Mouse (Mus musculus) cerebellum, adult 8-10 months (tissue): ENCODE measurements around the gene Dclk1.
A peak's percentile ranks its signal among the peaks of the same experiment; 100 is the strongest.
"Not testable (repeated sequence)": the region's sequence is repeated elsewhere in the genome, so short reads cannot be mapped to it uniquely, and the experiment has no call there.

ENCODE experiments used
- DNase-seq: peaks from one replicate; pipeline ENCODE4 v3.0.0; 2022

Dclk1 gene

DNA sequence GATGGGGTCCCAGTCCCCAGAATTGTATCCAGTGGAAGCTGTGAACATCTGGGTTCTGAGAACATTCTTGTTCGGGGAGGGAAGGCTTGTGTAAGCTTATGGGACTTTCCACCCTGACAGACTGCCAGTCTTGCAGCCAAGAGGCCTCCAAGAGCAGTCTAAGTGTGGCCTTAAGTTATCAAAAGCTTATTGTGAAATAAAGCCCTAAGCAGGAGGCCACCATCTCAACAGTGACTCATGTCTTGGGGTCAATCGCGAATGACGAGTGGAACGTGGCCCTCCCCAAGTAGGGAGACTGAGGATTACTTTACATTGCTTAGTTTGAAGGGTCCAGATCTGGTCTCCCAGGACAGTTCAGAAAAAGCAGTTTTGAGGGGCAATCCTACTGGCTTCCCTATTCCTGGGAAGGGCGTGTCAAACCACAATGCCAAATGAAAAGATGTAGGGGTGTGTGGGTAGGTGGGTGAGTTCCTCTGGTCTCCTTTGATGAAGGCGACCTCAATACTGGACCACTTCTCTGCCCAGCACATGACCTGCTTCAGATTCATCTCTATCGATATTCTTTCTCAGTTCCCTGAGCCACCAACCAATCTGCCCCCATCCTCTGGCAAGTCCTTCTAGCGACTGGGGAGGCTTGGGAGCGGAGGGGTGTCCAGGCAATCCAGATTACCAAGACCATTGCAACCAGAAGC lies at the start of gene Dclk1:
Gene Dclk1, plus strand, starts transcription at position 635 of the 692 bp plus-strand sequence.
- no peak for DNase-seq

DNA sequence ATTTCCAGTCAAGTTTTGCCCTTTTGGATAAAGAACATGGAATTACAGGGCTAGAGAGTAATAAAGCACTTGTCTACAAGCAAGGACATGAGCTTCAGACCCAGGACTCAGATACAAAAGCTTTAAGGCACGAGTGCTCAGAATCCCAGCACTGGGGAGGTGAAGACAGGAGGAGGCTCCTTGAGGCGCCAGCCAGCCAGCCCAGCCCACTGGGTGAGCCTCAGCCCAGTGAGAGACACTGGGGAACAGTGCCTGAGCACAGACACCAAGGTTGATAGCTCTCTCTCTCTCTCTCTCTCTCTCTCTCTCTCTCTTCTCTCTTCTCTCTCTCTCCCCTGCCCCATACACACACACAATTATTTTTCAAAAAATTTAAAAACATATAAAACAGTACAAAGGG lies 48.8 kb upstream of the Dclk1 start:
- DNase-seq, result no peak

GRCm38 (mm10) chr3:55194792-55195191 lies 47.4 kb upstream of the Dclk1 start:
- no peak for DNase-seq

- DNase-seq, result no peak
Observed at GRCm38 (mm10) chr3:55195581-55196327, 46.4 kb upstream of the Dclk1 start.

GRCm38 (mm10) chr3:55196328-55196710 lies 45.8 kb upstream of the Dclk1 start:
- no peak for DNase-seq

DNA sequence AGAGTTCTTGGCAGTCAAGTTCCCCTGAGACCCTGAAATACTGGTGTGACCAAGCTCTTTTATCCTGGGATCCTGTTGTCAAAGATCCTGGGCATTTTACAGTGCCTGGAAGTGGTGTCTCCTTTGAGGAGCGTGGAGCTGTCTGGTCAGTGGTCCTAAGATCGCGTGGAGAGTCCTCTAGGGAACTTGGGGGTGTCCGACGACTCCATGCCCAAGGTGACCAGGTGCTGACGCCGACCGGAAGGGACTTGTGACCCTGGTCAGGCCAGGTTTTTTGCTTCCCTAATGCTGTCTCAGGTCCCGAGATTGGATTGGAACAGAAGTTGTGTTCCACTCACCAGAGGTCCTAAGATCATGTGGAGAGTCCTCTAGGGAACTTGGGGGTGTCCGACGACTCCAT lies 38.5 kb upstream of the Dclk1 start:
- DNase-seq, result not testable (repeated sequence)

GRCm38 (mm10) chr3:55206413-55206812 lies 35.8 kb upstream of the Dclk1 start:
- DNase-seq, result no peak

DNA sequence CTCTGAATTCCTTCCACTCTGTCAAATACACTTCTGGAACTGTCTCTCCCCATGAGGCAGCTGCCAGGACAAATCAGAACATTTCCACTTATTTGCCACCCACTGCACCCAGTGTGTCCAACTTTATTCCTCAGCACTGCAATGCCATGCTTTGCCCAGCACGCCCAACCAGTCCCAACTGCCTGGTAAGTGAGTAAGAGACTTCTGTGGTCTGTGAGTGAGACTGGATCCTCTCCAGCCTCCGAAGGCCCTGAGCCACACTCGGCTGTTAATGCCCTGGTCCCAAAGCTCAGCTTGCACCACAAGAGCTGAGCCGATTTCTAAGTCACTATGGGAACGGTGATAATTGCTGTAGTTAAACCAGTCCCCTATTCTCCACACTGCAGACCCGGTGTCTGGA lies 34.5 kb upstream of the Dclk1 start:
- no peak for DNase-seq

GRCm38 (mm10) chr3:55212254-55212653 lies 29.9 kb upstream of the Dclk1 start:
- DNase-seq, result no peak

GRCm38 (mm10) chr3:55213785-55214184 lies 28.4 kb upstream of the Dclk1 start:
- DNase-seq, result no peak

DNA sequence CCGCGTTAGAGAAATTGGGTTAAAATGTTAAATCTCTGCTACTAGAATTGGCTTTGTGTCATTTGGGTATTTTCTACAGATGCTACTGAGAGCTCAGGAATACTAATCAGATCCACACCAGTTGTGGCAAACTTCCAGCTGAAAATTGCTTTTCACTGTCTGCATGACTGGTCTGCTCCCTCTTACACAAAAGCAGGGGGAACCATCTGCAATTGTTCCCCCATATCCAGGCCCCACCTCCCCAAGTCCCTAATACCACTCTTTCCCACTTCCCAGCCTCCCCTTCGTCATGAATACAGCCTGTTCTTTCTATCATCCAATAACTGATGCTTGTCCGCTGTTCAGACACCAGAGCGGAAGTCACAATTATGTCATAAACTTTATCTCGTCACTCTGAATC lies 27.8 kb upstream of the Dclk1 start:
- no peak for DNase-seq

- no peak for DNase-seq
Observed at GRCm38 (mm10) chr3:55222502-55222901, 19.7 kb upstream of the Dclk1 start.

- DNase-seq, result no peak
Observed at GRCm38 (mm10) chr3:55223862-55224261, 18.3 kb upstream of the Dclk1 start.

GRCm38 (mm10) chr3:55226501-55227213 lies 15.5 kb upstream of the Dclk1 start:
- DNase-seq, result no peak

GRCm38 (mm10) chr3:55227214-55227581 lies 15.0 kb upstream of the Dclk1 start:
- DNase-seq, result no peak

GRCm38 (mm10) chr3:55242422-55243055 lies 375 bp downstream of the Dclk1 start:
- peak; percentile 19 for DNase-seq

- DNase-seq, result no peak
Observed at GRCm38 (mm10) chr3:55243056-55243471, 900 bp downstream of the Dclk1 start.

DNA sequence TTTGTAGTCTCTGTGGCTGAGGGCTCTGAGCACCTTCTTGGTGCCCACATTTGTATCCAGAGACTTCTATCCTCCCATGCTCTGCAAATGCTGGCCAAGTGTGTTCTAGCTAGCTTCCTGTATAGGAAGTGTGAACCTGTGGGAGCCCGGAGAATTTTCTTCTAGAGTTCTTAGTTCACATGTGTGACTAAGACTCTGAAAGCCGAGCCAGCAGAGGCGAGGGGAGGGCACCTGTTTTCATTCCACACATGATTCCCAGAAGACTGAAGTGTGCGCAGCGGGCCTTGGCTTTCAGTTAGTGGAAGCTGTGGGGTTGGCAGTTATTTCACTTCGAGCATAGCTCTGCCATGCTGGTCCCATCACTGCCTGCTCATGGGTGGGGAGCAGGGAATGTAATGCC lies 1.9 kb downstream of the Dclk1 start:
- no peak for DNase-seq

DNA sequence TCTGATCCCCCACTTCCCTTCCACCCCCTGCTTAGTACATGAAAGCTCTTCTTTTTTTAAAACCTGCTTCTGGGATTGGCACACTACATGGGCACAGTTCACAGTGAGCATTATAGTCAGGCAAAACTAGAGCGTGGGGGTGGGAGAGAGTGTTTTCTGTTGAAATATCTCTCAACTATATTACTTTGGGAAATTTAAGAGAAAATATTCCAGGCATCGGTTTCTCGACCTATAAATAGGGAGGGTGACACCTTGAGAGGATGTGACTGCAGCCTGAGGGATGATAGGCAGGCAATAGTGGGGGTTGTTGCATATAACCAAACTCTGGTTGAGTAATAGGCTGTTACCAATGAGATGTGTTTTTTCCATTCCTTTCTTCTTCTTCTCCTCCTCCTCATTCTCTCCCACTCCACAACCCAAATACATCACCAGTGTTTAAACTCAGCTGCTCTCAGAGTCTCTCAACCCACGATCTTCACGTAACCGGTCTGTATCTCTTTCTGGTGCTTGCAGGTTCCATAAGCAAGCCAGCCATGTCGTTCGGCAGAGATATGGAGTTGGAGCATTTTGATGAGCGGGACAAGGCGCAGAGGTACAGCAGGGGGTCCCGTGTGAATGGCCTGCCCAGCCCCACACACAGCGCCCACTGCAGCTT lies 4.6 kb downstream of the Dclk1 start:
- no peak for DNase-seq

DNA sequence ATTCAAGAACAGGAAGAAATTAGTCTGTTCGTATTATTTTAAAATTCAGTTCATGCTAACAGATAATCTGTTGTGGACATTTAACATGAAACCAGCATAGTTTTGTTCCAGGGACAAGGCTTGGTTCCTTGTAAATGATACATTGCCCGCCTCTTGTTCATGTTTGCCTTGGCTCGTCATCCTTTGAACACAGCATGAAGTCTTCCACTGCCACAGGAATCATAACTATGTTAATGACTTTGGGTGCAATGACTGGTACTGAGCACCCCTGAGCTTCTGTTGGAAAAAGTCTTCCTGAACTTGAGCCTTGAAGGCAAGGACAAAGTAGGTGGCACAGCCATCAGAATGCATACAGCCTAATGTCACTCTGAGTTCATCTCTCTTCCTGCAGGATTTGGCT lies 5.9 kb downstream of the Dclk1 start:
- no peak for DNase-seq

DNA sequence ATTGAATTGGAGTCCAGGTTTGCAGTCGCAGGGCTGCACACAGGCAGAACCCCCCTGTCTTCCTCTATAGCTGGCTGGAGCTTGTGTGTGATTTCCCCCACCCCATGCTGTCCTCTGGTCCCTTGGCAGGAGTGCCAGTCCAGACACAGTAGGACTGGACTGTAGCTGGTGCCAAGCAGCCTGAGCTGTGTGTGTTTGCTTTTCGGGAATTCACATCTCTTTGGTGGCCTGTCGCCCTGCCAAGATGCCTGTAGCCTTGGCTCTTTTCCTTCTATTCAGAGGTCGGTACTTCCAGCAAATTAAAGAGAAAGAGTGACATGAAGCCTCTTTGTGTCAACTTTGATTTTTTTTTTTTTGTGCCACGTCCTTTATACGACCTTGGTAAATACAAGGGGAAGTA lies 6.3 kb downstream of the Dclk1 start:
- DNase-seq, result peak; percentile 48

GRCm38 (mm10) chr3:55250631-55251030 lies 8.5 kb downstream of the Dclk1 start:
- DNase-seq, result no peak

GRCm38 (mm10) chr3:55260139-55260538 lies 18.0 kb downstream of the Dclk1 start:
- no peak for DNase-seq
